Mouse (Mus musculus): Measurements from ENCODE around the gene Rtel1.

DNA sequence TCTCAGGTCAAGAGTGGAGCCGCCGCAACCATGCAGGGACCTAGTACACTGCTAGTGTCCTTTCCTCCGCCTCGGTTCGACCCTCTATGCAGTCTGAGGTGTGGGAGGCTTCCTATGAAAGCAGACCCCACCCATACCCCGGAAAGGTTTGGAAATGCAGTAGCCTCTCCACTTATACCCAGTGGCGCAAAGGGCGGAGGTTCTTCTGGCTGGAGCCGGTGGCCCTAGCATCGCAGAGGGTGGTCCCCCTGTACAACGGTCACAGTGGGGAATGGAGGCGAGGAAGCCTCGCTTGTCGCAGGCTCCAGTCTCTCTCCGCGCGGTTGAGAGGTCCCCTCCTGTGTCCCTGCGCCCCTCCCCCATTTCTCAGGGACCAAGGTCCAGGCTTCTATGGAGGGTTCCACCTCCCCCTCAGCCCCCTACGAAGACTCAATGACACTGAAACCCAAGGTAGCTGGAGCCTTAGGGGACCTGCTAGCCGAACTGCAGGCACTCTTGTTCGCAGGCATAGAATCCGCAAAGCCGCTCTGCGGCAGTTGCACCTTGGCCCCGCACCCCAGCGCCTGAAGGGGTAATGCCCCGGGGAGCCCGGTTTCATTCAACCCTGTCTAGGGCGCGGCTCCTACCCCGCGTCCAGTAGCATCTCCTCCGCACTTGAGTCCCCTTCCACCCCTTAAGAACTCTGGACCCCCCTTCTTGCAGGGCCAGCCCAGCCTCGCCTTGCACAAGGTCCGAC, 6.0 kb upstream of the Rtel1 start:
- TF ChIP-seq CTCF (IDR thresholded peaks at IDR 0.05; ENCODE audit: insufficient read depth, low read length) (no peak), POLR2A (IDR thresholded peaks at IDR 0.05; ENCODE audit: borderline replicate concordance, extremely low read depth, low read depth, low read length) (no peak)
